Comparison of ENCODE assay signal across 9 mouse cellular contexts in the genomic region with DNA sequence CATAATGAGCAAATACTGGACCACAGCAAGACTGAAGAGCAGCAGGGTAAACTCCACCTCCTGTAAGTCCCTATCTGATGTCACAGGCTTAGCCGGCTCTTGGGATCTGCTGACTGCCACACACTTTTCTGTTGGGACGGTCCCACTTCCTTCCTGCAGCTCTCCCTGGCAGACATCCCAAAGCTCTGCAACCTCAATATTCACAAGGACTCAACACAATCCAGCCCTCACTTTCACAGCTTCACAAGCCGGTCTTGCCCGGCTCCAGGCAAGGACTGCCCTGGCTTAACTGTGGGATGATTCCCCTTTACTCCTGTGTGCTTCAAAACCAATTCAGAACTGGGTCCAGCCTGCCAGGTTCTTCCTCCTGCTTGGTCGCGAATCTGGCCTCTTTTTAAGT. TPM values are rescaled to one million over a fixed set of nuclear protein-coding genes. Genes with fewer than 3 reads are reported as not detected.
DNase-seq lines count a peak whose midpoint lies in the region; ATAC-seq and TF ChIP-seq lines count a peak whose summit lies in the region.
"Had no signal": no experiment of that assay in that cellular context is flagged by ENCODE, and none has a peak within 500 bp of the region (broad histone marks: within the 10 kb centered on the region; RNA-seq: fewer than 3 reads in every experiment).

No protein-coding gene starts in this region.

- ATAC-seq in liver, postnatal 0 days = 0 out of 2 replicates have a peak, but pooled peaks have one; percentile 33

- peaks cover 3% of the 10 kb centered on the region; the same call in 1 of the 2 replicates for H3K36me3 ChIP-seq in liver, postnatal 0 days (replicated peaks; ENCODE audit: insufficient read depth, low read length)

- WGBS in liver, postnatal 0 days (ENCODE audit: insufficient replicate concordance) = 37% methylated on average over 6 of the region's 6 CpGs

- no peak overlapping the region for H3K4me3 ChIP-seq in liver, postnatal 0 days (ENCODE audit: low read depth, low read length)

- peaks cover 27% of the 10 kb centered on the region for H3K4me1 ChIP-seq in liver, postnatal 0 days (ENCODE audit: insufficient read depth)

- H3K9ac ChIP-seq in liver, postnatal 0 days (replicated peaks) = no peak overlapping the region; the same call in 1 of the 2 replicates

- 0 out of 2 replicates have a peak, but pooled peaks cover 4% of the 10 kb centered on the region for H3K9me3 ChIP-seq in liver, postnatal 0 days (ENCODE audit: low read length)

- no peak overlapping the region for H3K27ac ChIP-seq in liver, postnatal 0 days (ENCODE audit: low read depth)

- TF ChIP-seq EP300 in liver, postnatal 0 days (IDR thresholded peaks at IDR 0.05; ENCODE audit: low read depth) = no peak

- TF ChIP-seq CTCF in liver, postnatal 0 days (IDR thresholded peaks at IDR 0.05; ENCODE audit: low read depth) = no peak

- intact Hi-C loops in heart, postnatal 14 days (cut with DNase I) = no loop called here
- intact Hi-C loops in left cerebral cortex, postnatal 36 days (cut with DNase I) = no loop called here

- peak; percentile 40 for DNase-seq in R1 (ENCODE audit: low read depth, low spot score)
- peak; percentile 34 for DNase-seq in brain, adult 2 months (ENCODE audit: low read depth, low spot score)
- peak; percentile 51 to 56 for DNase-seq in heart, postnatal 14 days
- DNase-seq in liver, postnatal 0 days = peak; percentile 24
- DNase-seq in left cerebral cortex, postnatal 36 days (ENCODE audit: low spot score in 2 of 2) = no peak
- no peak for DNase-seq in layer of hippocampus, postnatal 36 days
- no peak for DNase-seq in testis, postnatal 10 days (ENCODE audit: low spot score)

- H3K27me3 ChIP-seq in liver, postnatal 0 days (ENCODE audit: insufficient read depth, low read length) = no peaks in the 10 kb centered on the region

- peak overlapping the region; percentile 26; the same call in 1 of the 2 replicates for H3K4me2 ChIP-seq in liver, postnatal 0 days (ENCODE audit: low read depth, low read length)

RNA-seq across cellular contexts. Expression of a gene that starts 21.1 kb away (rescaled TPM):
- 10 to 100 TPM; 28.1 to 29.3 TPM for total RNA-seq in heart, postnatal 14 days (2021)
- 68.4 and 73.5 TPM in 2 replicates for polyA plus RNA-seq in liver, postnatal 0 days (2015; fragmentation: Nextera tagmentation; extraction: Ambion mirVana)
- 10 to 100 TPM; 73.4 to 88.4 TPM for total RNA-seq in left cerebral cortex, postnatal 36 days (2021)
- total RNA-seq in layer of hippocampus, postnatal 36 days (2021) = 10 to 100 TPM; 57.9 to 58.4 TPM

RNA-seq across cellular contexts. Expression of a gene that starts 23.9 kb away (rescaled TPM):
- total RNA-seq in heart, postnatal 14 days (2021) = not detected
- 0.19 and 0.20 TPM in 2 replicates for polyA plus RNA-seq in liver, postnatal 0 days (2015; fragmentation: Nextera tagmentation; extraction: Ambion mirVana)
- not detected for total RNA-seq in left cerebral cortex, postnatal 36 days (2021)
- total RNA-seq in layer of hippocampus, postnatal 36 days (2021) = not detected
- total RNA-seq: left cerebral cortex, postnatal 10 days had no signal
- polyA plus RNA-seq: spleen, adult 2 months had no signal

RNA-seq across cellular contexts. Expression of a gene that starts 46.5 kb away (rescaled TPM):
- total RNA-seq in heart, postnatal 14 days (2021) = 10 to 100 TPM; 42.3 to 42.5 TPM
- polyA plus RNA-seq in liver, postnatal 0 days (2015; fragmentation: Nextera tagmentation; extraction: Ambion mirVana) = 20.2 TPM in 2 replicates
- total RNA-seq in left cerebral cortex, postnatal 36 days (2021) = 10 to 100 TPM; 51.5 to 67.5 TPM
- 10 to 100 TPM; 71.3 to 78.0 TPM for total RNA-seq in layer of hippocampus, postnatal 36 days (2021)

Comparison
In these comparisons a context has a peak if more than half of its experiments do, and no peak if none do; other contexts are left out.
1. DNase-seq: peak in R1 (single experiment), brain, adult 2 months (single experiment), heart, postnatal 14 days (2 of 2) and liver, postnatal 0 days (single experiment); none in left cerebral cortex, postnatal 36 days (0 of 2), layer of hippocampus, postnatal 36 days (0 of 2) and testis, postnatal 10 days (single experiment).